Mouse (Mus musculus) 416B (cell line): ENCODE results near the gene Arsj.
A peak's percentile ranks its signal among the peaks of the same experiment; 100 is the strongest.

Experiments
- DNase-seq: peaks from one replicate; pipeline ENCODE4 v3.0.0; 2011; ENCODE audit warnings: low read depth

Gene Arsj

GRCm38 (mm10) chr3:126363568-126364505, at the start of gene Arsj:
Gene Arsj, plus strand, starts transcription at chr3:126363684.
- DNase-seq = no peak

- DNase-seq = no peak
Measured at GRCm38 (mm10) chr3:126324872-126325498, 38.5 kb upstream of the Arsj start.

- DNase-seq = peak; percentile 5
Measured at GRCm38 (mm10) chr3:126325891-126326627, 37.4 kb upstream of the Arsj start.

GRCm38 (mm10) chr3:126326628-126327325, 36.7 kb upstream of the Arsj start:
- DNase-seq = no peak

- peak; percentile 22 for DNase-seq
Measured at GRCm38 (mm10) chr3:126335329-126335728, 28.2 kb upstream of the Arsj start.

GRCm38 (mm10) chr3:126344745-126345144, 18.7 kb upstream of the Arsj start:
- DNase-seq = no peak

GRCm38 (mm10) chr3:126359760-126360159, 3.7 kb upstream of the Arsj start:
- no peak for DNase-seq

GRCm38 (mm10) chr3:126362392-126362791, 1.1 kb upstream of the Arsj start:
- no peak for DNase-seq

- no peak for DNase-seq
Measured at GRCm38 (mm10) chr3:126362931-126363525, 456 bp upstream of the Arsj start.

GRCm38 (mm10) chr3:126364555-126364954, 1.1 kb downstream of the Arsj start:
- no peak for DNase-seq

GRCm38 (mm10) chr3:126370571-126370970, 7.1 kb downstream of the Arsj start:
- DNase-seq = no peak

- DNase-seq = no peak
Measured at GRCm38 (mm10) chr3:126372815-126373545, 9.5 kb downstream of the Arsj start.

- DNase-seq = no peak
Measured at GRCm38 (mm10) chr3:126373721-126374120, 10.2 kb downstream of the Arsj start.

- no peak for DNase-seq
Measured at GRCm38 (mm10) chr3:126379252-126379651, 15.8 kb downstream of the Arsj start.

GRCm38 (mm10) chr3:126379702-126380101, 16.2 kb downstream of the Arsj start:
- no peak for DNase-seq

GRCm38 (mm10) chr3:126383276-126383675, 19.8 kb downstream of the Arsj start:
- DNase-seq = no peak

GRCm38 (mm10) chr3:126384657-126385438, 21.4 kb downstream of the Arsj start:
- DNase-seq = peak; percentile 88

- no peak for DNase-seq
Measured at GRCm38 (mm10) chr3:126397451-126397850, 34.0 kb downstream of the Arsj start.

GRCm38 (mm10) chr3:126397985-126398630, 34.6 kb downstream of the Arsj start:
- DNase-seq = peak; percentile 21
